Comparison of ENCODE assay signal across 12 mouse cellular contexts in the genomic region with DNA sequence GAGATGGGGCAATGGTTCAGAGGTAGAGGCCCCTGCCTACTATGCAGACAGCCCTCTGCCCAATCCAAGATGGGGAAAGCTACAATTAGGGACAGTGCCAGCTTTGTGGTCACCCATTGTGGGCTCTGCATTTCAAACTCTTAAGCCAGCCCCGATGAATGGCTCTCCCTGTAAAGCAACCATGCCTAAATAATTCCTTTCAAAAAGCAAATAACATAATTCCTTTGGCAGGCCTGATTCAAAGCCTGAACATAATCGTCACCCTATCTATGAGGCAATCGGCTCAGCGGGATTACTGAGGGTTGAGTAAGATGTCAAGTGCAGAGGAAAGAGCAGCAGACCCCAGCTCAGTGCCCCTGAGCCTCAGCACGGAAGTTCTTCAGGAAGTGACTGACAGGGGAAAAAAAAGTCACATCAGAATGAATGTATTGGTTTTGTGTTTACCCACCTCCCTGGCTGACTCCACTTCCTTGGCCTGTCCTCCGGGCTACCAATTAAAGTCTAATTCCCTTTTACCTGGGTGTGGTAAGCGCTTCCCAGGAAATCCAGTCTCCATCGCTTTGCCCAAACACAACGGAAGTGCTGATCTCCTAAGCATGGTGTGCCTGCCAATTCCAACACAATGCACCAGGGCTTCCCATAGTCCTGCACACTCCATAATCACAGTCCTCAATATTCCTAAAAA. TPM values are rescaled to one million over a fixed set of nuclear protein-coding genes. Genes with fewer than 3 reads are reported as not detected.
DNase-seq lines count a peak whose midpoint lies in the region; ATAC-seq lines count a peak whose summit lies in the region.
"Had no signal": no experiment of that assay in that cellular context is flagged by ENCODE, and none has a peak within 500 bp of the region (broad histone marks: within the 10 kb centered on the region; RNA-seq: fewer than 3 reads in every experiment).

No protein-coding gene starts in this region.

- H3K4me3 ChIP-seq in liver, embryonic 12.5 days, result no peak overlapping the region
- no peak overlapping the region for H3K4me3 ChIP-seq in brown adipose tissue, adult 24 weeks (ENCODE audit: insufficient read depth, low read depth, low read length)
- H3K4me3 ChIP-seq in hindbrain, embryonic 14.5 days (replicated peaks; ENCODE audit: low read length), result no peak overlapping the region
- H3K4me3 ChIP-seq in midbrain, embryonic 16.5 days (ENCODE audit: low read depth, low read length), result no peak overlapping the region
- H3K4me3 ChIP-seq: limb, embryonic 12.5 days; myocyte had no signal

- 30% methylated on average over 9 of the region's 9 CpGs for WGBS in liver, embryonic 12.5 days (ENCODE audit: insufficient replicate concordance)
- WGBS in hindbrain, embryonic 14.5 days, result 61% methylated on average over 9 of the region's 9 CpGs
- 37% methylated on average over 9 of the region's 9 CpGs for WGBS in midbrain, embryonic 16.5 days

- H3K9me3 ChIP-seq in liver, embryonic 12.5 days (replicated peaks), result no peaks in the 10 kb centered on the region
- no peaks in the 10 kb centered on the region for H3K9me3 ChIP-seq in hindbrain, embryonic 14.5 days (ENCODE audit: control insufficient read depth, low read length)
- no peaks in the 10 kb centered on the region; the same call in 1 of the 2 replicates for H3K9me3 ChIP-seq in midbrain, embryonic 16.5 days (replicated peaks; ENCODE audit: control insufficient read depth, low read length, poor library complexity, severe bottlenecking)

- DNase-seq in liver, result peak; percentile 13
- no peak for DNase-seq in hindbrain, embryonic 14.5 days (ENCODE audit: low spot score)
- no peak for DNase-seq in left cerebral cortex, postnatal 4 days
- no peak for DNase-seq in urinary bladder, adult 2 months (ENCODE audit: low spot score)
- DNase-seq: cerebellum, postnatal 10 days; right cerebral cortex, postnatal 25 days; thymus, adult 18-20 months had no signal

- no peak overlapping the region for H3K9ac ChIP-seq in liver, embryonic 12.5 days
- no peak overlapping the region for H3K9ac ChIP-seq in hindbrain, embryonic 14.5 days
- H3K9ac ChIP-seq in midbrain, embryonic 16.5 days (ENCODE audit: low read depth, low read length), result no peak overlapping the region
- H3K9ac ChIP-seq: limb, embryonic 12.5 days had no signal

- no peaks in the 10 kb centered on the region for H3K27me3 ChIP-seq in liver, embryonic 12.5 days (replicated peaks)
- no peaks in the 10 kb centered on the region for H3K27me3 ChIP-seq in hindbrain, embryonic 14.5 days (ENCODE audit: control insufficient read depth, insufficient read depth, low read length)
- no peaks in the 10 kb centered on the region for H3K27me3 ChIP-seq in midbrain, embryonic 16.5 days (ENCODE audit: control insufficient read depth, insufficient read depth, low read depth, low read length)
- H3K27me3 ChIP-seq: limb, embryonic 12.5 days had no signal

- intact Hi-C loops in left cerebral cortex, postnatal 4 days (cut with DNase I), result no loop called here

- peaks cover 24% of the 10 kb centered on the region for H3K36me3 ChIP-seq in liver, embryonic 12.5 days
- peaks cover 25% of the 10 kb centered on the region for H3K36me3 ChIP-seq in hindbrain, embryonic 14.5 days (replicated peaks; ENCODE audit: control insufficient read depth, insufficient read depth)
- peaks cover 13% of the 10 kb centered on the region for H3K36me3 ChIP-seq in midbrain, embryonic 16.5 days (ENCODE audit: control insufficient read depth, insufficient read depth, low read length)

- H3K27ac ChIP-seq in liver, embryonic 12.5 days, result no peak overlapping the region
- H3K27ac ChIP-seq in brown adipose tissue, adult 24 weeks (replicated peaks; ENCODE audit: low read depth, low read length), result 0 out of 2 replicates have a peak overlapping the region, but pooled peaks have one; percentile 22
- H3K27ac ChIP-seq in hindbrain, embryonic 14.5 days, result 0 out of 2 replicates have a peak overlapping the region, but pooled peaks have one; percentile 9
- H3K27ac ChIP-seq in midbrain, embryonic 16.5 days (ENCODE audit: low read length), result no peak overlapping the region
- H3K27ac ChIP-seq: limb, embryonic 12.5 days had no signal

- H3K4me1 ChIP-seq in liver, embryonic 12.5 days, result peaks cover 42% of the 10 kb centered on the region
- peaks cover 29% of the 10 kb centered on the region for H3K4me1 ChIP-seq in brown adipose tissue, adult 24 weeks (ENCODE audit: control insufficient read depth, insufficient read depth, insufficient read length, low read length)
- H3K4me1 ChIP-seq in hindbrain, embryonic 14.5 days (replicated peaks; ENCODE audit: control insufficient read depth, insufficient read depth, low read length), result 0 out of 2 replicates have a peak, but pooled peaks cover 4% of the 10 kb centered on the region
- peaks cover 3% of the 10 kb centered on the region; the same call in 1 of the 2 replicates for H3K4me1 ChIP-seq in midbrain, embryonic 16.5 days (ENCODE audit: control insufficient read depth, insufficient read depth, low read length)
- H3K4me1 ChIP-seq: limb, embryonic 12.5 days had no signal

- ATAC-seq in liver, embryonic 12.5 days, result no peak
- peak; percentile 19; the same call in 1 of the 2 replicates for ATAC-seq in hindbrain, embryonic 14.5 days (ENCODE audit: low FRiP score)
- peak; percentile 65; the same call in 1 of the 2 replicates for ATAC-seq in midbrain, embryonic 16.5 days

- H3K4me2 ChIP-seq in liver, embryonic 12.5 days, result no peak overlapping the region
- H3K4me2 ChIP-seq in hindbrain, embryonic 14.5 days (replicated peaks), result no peak overlapping the region
- no peak overlapping the region for H3K4me2 ChIP-seq in midbrain, embryonic 16.5 days (ENCODE audit: low read length)
- H3K4me2 ChIP-seq: limb, embryonic 12.5 days had no signal

RNA-seq across cellular contexts. Expression of gene Insr, which starts 19.1 kb away (rescaled TPM):
- polyA plus RNA-seq in liver, embryonic 12.5 days (2016; fragmentation: Nextera tagmentation; extraction: Ambion mirVana), result 18.1 and 20.1 TPM in 2 replicates
- polyA plus RNA-seq in brown adipose tissue, adult 24 weeks (2012; ENCODE audit: insufficient read depth, insufficient read length, missing spikeins), result 25.0 and 35.7 TPM in 2 replicates
- 49.7 and 54.2 TPM in 2 replicates for polyA plus RNA-seq in hindbrain, embryonic 14.5 days (2014; fragmentation: Nextera tagmentation; extraction: Ambion mirVana)
- 48.6 and 54.1 TPM in 2 replicates for polyA plus RNA-seq in midbrain, embryonic 16.5 days (2015; fragmentation: Nextera tagmentation; extraction: Ambion mirVana)
- total RNA-seq in left cerebral cortex, postnatal 4 days (2021), result 10 to 100 TPM; 59.8 to 61.2 TPM
- 16.8 and 21.8 TPM in 2 replicates for polyA plus RNA-seq in urinary bladder, adult 2 months (2012; rRNA removed)

Comparison
In these comparisons a context has a peak if more than half of its experiments do, and no peak if none do; other contexts are left out.
1. H3K27ac ChIP-seq: peak in brown adipose tissue, adult 24 weeks (single experiment) and hindbrain, embryonic 14.5 days (single experiment); none in liver, embryonic 12.5 days (single experiment) and midbrain, embryonic 16.5 days (single experiment).